In genomic region chr6:113884806-113885205, GRCm38 (mm10) we compare ENCODE assay signal across 25 mouse cellular contexts.
DNase-seq lines count a peak whose midpoint lies in the region; ATAC-seq and TF ChIP-seq lines count a peak whose summit lies in the region.
"Had no signal": no experiment of that assay in that cellular context is flagged by ENCODE, and none has a peak within 500 bp of the region (broad histone marks: within the 10 kb centered on the region; RNA-seq: fewer than 3 reads in every experiment).

No protein-coding gene starts in this region.

- peaks cover 3 to 6% of the 10 kb centered on the region in 2 experiments; a peak in 1 of 4 replicates for H3K4me1 ChIP-seq in CH12.LX (ENCODE audit: control insufficient read depth in 1 of 2, insufficient read depth in 2 of 2)
- no peaks in the 10 kb centered on the region for H3K4me1 ChIP-seq in intestine, postnatal 0 days (replicated peaks; ENCODE audit: control insufficient read depth, insufficient read depth, low read length)
- peaks cover 8% of the 10 kb centered on the region for H3K4me1 ChIP-seq in hindbrain, postnatal 0 days (ENCODE audit: insufficient read depth, low read length)

- H3K9ac ChIP-seq in CH12.LX (ENCODE audit: insufficient read depth, low read depth): no peak overlapping the region
- no peak overlapping the region for H3K9ac ChIP-seq in intestine, postnatal 0 days (ENCODE audit: low read depth, low read length)
- no peak overlapping the region for H3K9ac ChIP-seq in hindbrain, postnatal 0 days (replicated peaks; ENCODE audit: low read length)

- H3K4me2 ChIP-seq in CH12.LX (ENCODE audit: insufficient read depth, low read depth, poor library complexity, severe bottlenecking): no peak overlapping the region
- no peak overlapping the region for H3K4me2 ChIP-seq in intestine, postnatal 0 days (replicated peaks; ENCODE audit: low read depth)
- no peak overlapping the region for H3K4me2 ChIP-seq in hindbrain, postnatal 0 days (ENCODE audit: low read depth, low read length)

- H3K27ac ChIP-seq in CH12.LX (ENCODE audit: insufficient read depth, low read depth): no peak overlapping the region
- no peak overlapping the region for H3K27ac ChIP-seq in intestine, postnatal 0 days (ENCODE audit: low read depth, low read length)
- H3K27ac ChIP-seq in hindbrain, postnatal 0 days: no peak overlapping the region

- no peak for ATAC-seq in intestine, postnatal 0 days
- no peak for ATAC-seq in hindbrain, postnatal 0 days
- ATAC-seq: activated CD4-positive, CD25-positive, alpha-beta regulatory T cell, adult 4 months; CD4-positive, CD25-positive, alpha-beta regulatory T cell, adult 4 months; Patski had no signal

- DNase-seq in CH12.LX (ENCODE audit: extremely low read depth) (peak; percentile 22), ES-CJ7 (ENCODE audit: low read depth, low spot score) (peak; percentile 80), R1 (ENCODE audit: low read depth, low spot score) (peak; percentile 94), ZHBTc4 (ENCODE audit: low read depth, low spot score) (peak; percentile 78)
- DNase-seq in gastrocnemius, postnatal 36 days: no peak
- no peak for DNase-seq in hindbrain, postnatal 0 days (ENCODE audit: low spot score)
- no peak for DNase-seq in neural tube, embryonic 10.5 days (ENCODE audit: extremely low spot score, low spot score)
- DNase-seq: adrenal gland, adult 2 months; adrenal gland, adult 8-10 months; adrenal gland, postnatal 10 days; adrenal gland, postnatal 14 days; adrenal gland, postnatal 25 days; adrenal gland, postnatal 36 days; B cell, adult 2 months; cerebellum, adult 11 months; cerebellum, adult 11-12 months; cerebellum, adult 18-20 months; cerebellum, adult 2 months; cerebellum, adult 8-10 months; cerebellum, adult 9-10 months had no signal

- H3K9me3 ChIP-seq in CH12.LX (replicated peaks; ENCODE audit: low read length): no peaks in the 10 kb centered on the region
- H3K9me3 ChIP-seq in intestine, postnatal 0 days (ENCODE audit: control insufficient read depth): no peaks in the 10 kb centered on the region
- H3K9me3 ChIP-seq in hindbrain, postnatal 0 days (ENCODE audit: low read length): no peaks in the 10 kb centered on the region

- in situ Hi-C loops in CH12.LX (cut with MboI; ENCODE audit: low pct_ligation_motif_present, low pct_unique_long_range_greater_than_20kb, low sequenced_read_pairs): no loop called here

- intact Hi-C loops in gastrocnemius, postnatal 36 days (cut with DNase I): no loop called here

- TF ChIP-seq CTCF in CH12.LX (conservative IDR thresholded peaks at IDR 0.05 in 1 of 2, IDR thresholded peaks at IDR 0.05 in 1 of 2; ENCODE audit: low read depth in 2 of 2, low read length in 2 of 2): no peak
- TF ChIP-seq CTCF in intestine, postnatal 0 days (IDR thresholded peaks at IDR 0.05; ENCODE audit: low read depth): no peak
- no peak for TF ChIP-seq CTCF in hindbrain, postnatal 0 days (IDR thresholded peaks at IDR 0.05; ENCODE audit: low read depth)

- no peaks in the 10 kb centered on the region for H3K36me3 ChIP-seq in CH12.LX (replicated peaks in 1 of 2; ENCODE audit: control insufficient read depth in 1 of 2, insufficient read depth in 1 of 2, low read length in 1 of 2)
- no peaks in the 10 kb centered on the region for H3K36me3 ChIP-seq in intestine, postnatal 0 days (ENCODE audit: control insufficient read depth, insufficient read depth)
- H3K36me3 ChIP-seq in hindbrain, postnatal 0 days (ENCODE audit: insufficient read depth, low read length): no peaks in the 10 kb centered on the region
- H3K36me3 ChIP-seq: G1E had no signal

- no peak overlapping the region for H3K4me3 ChIP-seq in CH12.LX (replicated peaks in 1 of 3; ENCODE audit: low read depth in 2 of 3, low read length in 2 of 3, poor library complexity in 1 of 3)
- no peak overlapping the region for H3K4me3 ChIP-seq in intestine, postnatal 0 days (ENCODE audit: low read depth, low read length)
- H3K4me3 ChIP-seq in hindbrain, postnatal 0 days (ENCODE audit: low read length): no peak overlapping the region

- TF ChIP-seq RAD21 in CH12.LX (IDR thresholded peaks at IDR 0.05; ENCODE audit: low read depth, low read length): no peak

- no peak for TF ChIP-seq EP300 in CH12.LX (IDR thresholded peaks at IDR 0.05; ENCODE audit: low read length)

- no peaks in the 10 kb centered on the region for H3K79me2 ChIP-seq in CH12.LX (replicated peaks; ENCODE audit: control insufficient read depth, extremely low read depth, insufficient read depth, poor library complexity, severe bottlenecking)

- TF ChIP-seq POLR2A in CH12.LX (IDR thresholded peaks at IDR 0.05; ENCODE audit: low read depth, low read length): no peak

- 67% methylated on average over 4 of the region's 4 CpGs for WGBS in intestine, postnatal 0 days
- 68% methylated on average over 4 of the region's 4 CpGs for WGBS in hindbrain, postnatal 0 days

- peaks cover 96% of the 10 kb centered on the region for H3K27me3 ChIP-seq in CH12.LX (replicated peaks)
- peaks cover 7% of the 10 kb centered on the region; the same call in 1 of the 2 replicates for H3K27me3 ChIP-seq in intestine, postnatal 0 days (replicated peaks; ENCODE audit: control insufficient read depth, insufficient read depth, low read length)
- no peaks in the 10 kb centered on the region for H3K27me3 ChIP-seq in hindbrain, postnatal 0 days (ENCODE audit: insufficient read depth, low read length)

- dilution Hi-C loops in CH12.LX (cut with MboI; ENCODE audit: extremely low pct_ligation_motif_present, extremely low pct_unique_long_range_greater_than_20kb, low sequenced_read_pairs): no loop called here

TF ChIP-seq in CH12.LX, 34 proteins besides CTCF, POLR2A, EP300 and RAD21:
- no peak for TF ChIP-seq MAFK (IDR thresholded peaks at IDR 0.05; ENCODE audit: insufficient replicate concordance, low read length)
- no peak for TF ChIP-seq CHD2 (IDR thresholded peaks at IDR 0.05; ENCODE audit: low read length)
- no peak for TF ChIP-seq HCFC1 (IDR thresholded peaks at IDR 0.05; ENCODE audit: low read depth, low read length)

Comparison
In these comparisons a context has a peak if more than half of its experiments do, and no peak if none do; other contexts are left out.
1. DNase-seq: peak in CH12.LX (single experiment), ES-CJ7 (single experiment), R1 (single experiment) and ZHBTc4 (single experiment); none in gastrocnemius, postnatal 36 days (0 of 2), hindbrain, postnatal 0 days (single experiment) and neural tube, embryonic 10.5 days (single experiment).